Mouse (Mus musculus) limb, embryonic 14.5 days (tissue): ENCODE results near the gene Igf2bp2. TPM values are rescaled to one million over a fixed set of nuclear protein-coding genes. Genes with fewer than 3 reads are reported as not detected.

Experiments used
- ATAC-seq: fragments of 200-750 bp; cut with Nextera tagmentation; 2 replicates; pipeline ENCODE4 v1.8.0; 2017; ENCODE audit warnings: low read depth, moderate number of reproducible peaks, moderate TSS enrichment; ENCODE audit not compliant: low FRiP score
- DNase-seq: peaks from one replicate; pipeline ENCODE4 v3.0.0-alpha.2; 2015; ENCODE audit warnings: low spot score
- H3K27ac ChIP-seq: fragments of 300-500 bp; sonication (generic); replicated peaks from 2 replicates; pipeline ENCODE4 v1.5.1; 2014; ENCODE audit warnings: low read depth, mild to moderate bottlenecking, low read length, moderate library complexity, mixed read lengths
- H3K27me3 ChIP-seq: fragments of 300-500 bp; sonication (generic); 2 replicates; pipeline ENCODE4 v1.6.1; 2014; ENCODE audit warnings: low read length, mixed read lengths; ENCODE audit not compliant: control insufficient read depth, insufficient read depth
- H3K36me3 ChIP-seq: fragments of 300-500 bp; sonication (generic); 2 replicates; pipeline ENCODE4 v1.6.1; 2014; ENCODE audit warnings: mild to moderate bottlenecking, low read length, moderate library complexity, mixed read lengths; ENCODE audit not compliant: control insufficient read depth, insufficient read depth
- H3K4me1 ChIP-seq: fragments of 300-500 bp; sonication (generic); 2 replicates; pipeline ENCODE4 v1.6.1; 2014; ENCODE audit warnings: antibody characterized with exemption, low read length, mixed read lengths; ENCODE audit not compliant: control insufficient read depth, insufficient read depth
- H3K4me2 ChIP-seq: fragments of 300-500 bp; sonication (generic); replicated peaks from 2 replicates; pipeline ENCODE4 v1.6.1; 2014; ENCODE audit warnings: low read depth, mild to moderate bottlenecking, low read length, moderate library complexity; ENCODE audit not compliant: severe bottlenecking
- H3K4me3 ChIP-seq: fragments of 300-500 bp; sonication (generic); replicated peaks from 2 replicates; pipeline ENCODE4 v1.5.1; 2014; ENCODE audit warnings: low read length
- H3K9ac ChIP-seq: fragments of 300-500 bp; sonication (generic); 2 replicates; pipeline ENCODE4 v1.6.1; 2014; ENCODE audit warnings: mild to moderate bottlenecking, low read depth, low read length, moderate library complexity; ENCODE audit not compliant: severe bottlenecking
- H3K9me3 ChIP-seq: fragments of 300-500 bp; sonication (generic); 2 replicates; pipeline ENCODE4 v1.6.1; 2016; ENCODE audit warnings: low read length; ENCODE audit not compliant: control insufficient read depth
- POLR2A ChIP-seq: fragments of 200-500 bp; IDR thresholded peaks from 2 replicates; pipeline ENCODE4 v1.8.0; 2012; ENCODE audit warnings: inconsistent platforms, mild to moderate bottlenecking, moderate library complexity, borderline replicate concordance; ENCODE audit not compliant: insufficient read depth, insufficient read length; ENCODE audit errors: extremely low read depth
- WGBS: fragments of 180-500 bp; shearing (Covaris S2); extraction: QIAGEN DNeasy Blood & Tissue Kit; methylation state at CpG from one replicate; pipeline ENCODE4 v1.1.7; 2014; 5-methylcytosine and 5-hydroxymethylcytosine counted together
- polyA plus RNA-seq, 2 experiments: library from polyadenylated mRNA; depleted of rRNA in 1 of 2; stranded (reverse) in 1 of 2; unstranded in 1 of 2; fragments of >200 nt; fragmentation: Nextera tagmentation in 1 of 2; extraction: Ambion mirVana in 1 of 2; gene quantifications; 2 replicates each; pipeline versions ENCODE4 v1.2.1 to v1.2.3; 2012 to 2014

Igf2bp2 gene
- polyA plus RNA-seq, 2 experiments = 58.7 to 91.2 TPM

DNA sequence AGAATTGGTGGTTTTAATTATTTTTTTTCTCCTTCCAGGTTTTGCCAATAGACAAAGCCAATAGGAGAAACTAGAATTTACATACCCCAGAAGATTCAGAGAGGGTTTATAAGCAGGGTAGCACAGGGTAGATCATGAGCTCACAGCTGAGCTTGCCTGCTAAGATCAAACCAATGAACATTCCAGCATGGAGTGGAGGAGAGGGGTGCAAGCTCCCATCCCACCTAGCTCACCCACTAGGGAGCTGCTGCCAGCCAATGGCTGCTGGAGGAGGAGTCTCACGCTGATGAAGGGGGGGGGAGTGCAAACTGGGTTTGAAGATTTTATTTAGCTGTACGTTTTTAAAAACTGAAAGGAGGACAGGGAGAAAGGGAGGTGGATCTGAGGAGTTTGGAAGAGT is 14.0 kb downstream of the Igf2bp2 start:
- peaks cover 2% of the 10 kb centered on the region for H3K36me3 ChIP-seq
- ATAC-seq = no peak
- H3K4me1 ChIP-seq = peaks cover 18% of the 10 kb centered on the region
- 28% methylated on average over 2 of the region's 2 CpGs for WGBS
- H3K4me2 ChIP-seq = no peak overlapping the region
- no peak overlapping the region for H3K9ac ChIP-seq
- no peaks in the 10 kb centered on the region for H3K27me3 ChIP-seq
- H3K9me3 ChIP-seq = no peaks in the 10 kb centered on the region
- TF ChIP-seq POLR2A = no peak
- no peak overlapping the region for H3K4me3 ChIP-seq
- no peak for DNase-seq
- no peak overlapping the region for H3K27ac ChIP-seq

DNA sequence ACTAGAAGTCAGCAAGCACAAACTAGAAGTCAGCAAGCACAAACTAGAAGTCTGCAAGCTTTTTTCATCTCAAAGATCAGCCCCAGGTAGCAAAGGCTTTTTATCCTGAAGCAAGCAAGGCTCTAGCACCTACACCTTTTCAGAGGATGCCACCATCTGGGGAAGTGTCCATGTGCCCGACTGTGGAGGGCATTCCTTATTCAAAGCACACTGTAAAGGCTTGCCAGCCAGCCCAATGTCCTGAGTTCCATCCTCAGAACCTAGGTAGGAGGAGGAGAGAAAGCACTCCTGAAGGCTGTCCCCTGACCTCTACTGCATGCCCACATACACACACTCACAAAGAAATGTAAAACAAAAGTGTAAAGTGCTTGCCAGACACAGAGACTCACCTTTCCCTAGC is 16.0 kb downstream of the Igf2bp2 start:
- Histone ChIP-seq H3K9me3 (no peaks in the 10 kb centered on the region), H3K4me1 (peaks cover 18% of the 10 kb centered on the region), H3K4me3 (no peak overlapping the region), H3K4me2 (no peak overlapping the region), H3K27ac (no peak overlapping the region), H3K36me3 (peaks cover 2% of the 10 kb centered on the region), H3K9ac (no peak overlapping the region), H3K27me3 (no peaks in the 10 kb centered on the region)
- WGBS = 59% methylated on average over 1 of the region's 1 CpGs
- DNase-seq = no peak
- TF ChIP-seq POLR2A = no peak
- ATAC-seq = no peak

DNA sequence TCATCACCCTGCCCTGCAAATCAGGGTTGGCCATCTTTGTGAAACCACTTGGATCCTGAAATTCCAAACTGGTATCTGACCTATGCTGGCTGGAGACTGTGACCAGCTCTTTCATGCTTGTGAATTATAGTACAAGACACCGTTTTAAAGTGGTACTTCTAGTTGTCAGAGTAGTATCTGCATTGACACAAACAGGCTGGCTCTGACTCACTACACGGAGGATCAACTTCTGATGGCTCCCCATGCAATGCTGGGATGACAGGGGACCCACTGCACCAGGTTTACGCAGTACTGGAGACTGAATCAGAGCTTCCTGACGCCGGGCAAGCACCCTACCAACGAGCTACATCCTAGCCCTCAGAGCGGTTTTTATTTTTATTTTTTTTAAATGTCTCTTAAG is 17.0 kb downstream of the Igf2bp2 start:
- no peak for DNase-seq
- no peak for ATAC-seq
- H3K4me1 ChIP-seq = peaks cover 14% of the 10 kb centered on the region
- no peak overlapping the region for H3K9ac ChIP-seq
- no peak overlapping the region for H3K4me2 ChIP-seq
- no peak for TF ChIP-seq POLR2A
- peaks cover 2% of the 10 kb centered on the region for H3K36me3 ChIP-seq
- no peak overlapping the region for H3K27ac ChIP-seq
- H3K9me3 ChIP-seq = no peaks in the 10 kb centered on the region
- no peak overlapping the region for H3K4me3 ChIP-seq
- 81% methylated on average over 7 of the region's 7 CpGs for WGBS
- H3K27me3 ChIP-seq = no peaks in the 10 kb centered on the region

DNA sequence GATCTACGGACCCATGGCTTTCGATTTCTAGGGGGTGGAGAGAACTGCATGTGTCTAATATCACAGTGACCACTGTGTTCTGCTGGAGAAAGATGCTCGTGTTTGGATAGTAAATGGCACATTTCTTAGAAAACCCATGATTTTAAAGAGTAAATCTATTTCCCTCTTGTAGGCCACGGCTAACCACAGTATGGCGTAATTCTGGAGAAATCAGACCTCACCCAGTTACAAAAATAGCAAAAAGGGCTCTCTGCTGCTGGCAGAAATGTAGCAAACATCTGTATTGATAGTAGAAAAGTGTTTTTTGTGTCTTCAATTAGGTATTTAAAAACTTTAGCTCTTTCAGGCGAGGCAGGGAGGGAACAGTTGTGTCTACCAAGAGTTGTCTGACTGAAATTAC is 18.6 kb downstream of the Igf2bp2 start:
- H3K36me3 ChIP-seq = peaks cover 2% of the 10 kb centered on the region
- ATAC-seq (no peak), DNase-seq (no peak)
- H3K4me3 ChIP-seq = no peak overlapping the region
- no peaks in the 10 kb centered on the region for H3K9me3 ChIP-seq
- no peak overlapping the region for H3K9ac ChIP-seq
- 90% methylated on average over 6 of the region's 6 CpGs for WGBS
- no peaks in the 10 kb centered on the region for H3K4me1 ChIP-seq
- no peak for TF ChIP-seq POLR2A
- H3K4me2 ChIP-seq = no peak overlapping the region
- H3K27me3 ChIP-seq = no peaks in the 10 kb centered on the region
- no peak overlapping the region for H3K27ac ChIP-seq

DNA sequence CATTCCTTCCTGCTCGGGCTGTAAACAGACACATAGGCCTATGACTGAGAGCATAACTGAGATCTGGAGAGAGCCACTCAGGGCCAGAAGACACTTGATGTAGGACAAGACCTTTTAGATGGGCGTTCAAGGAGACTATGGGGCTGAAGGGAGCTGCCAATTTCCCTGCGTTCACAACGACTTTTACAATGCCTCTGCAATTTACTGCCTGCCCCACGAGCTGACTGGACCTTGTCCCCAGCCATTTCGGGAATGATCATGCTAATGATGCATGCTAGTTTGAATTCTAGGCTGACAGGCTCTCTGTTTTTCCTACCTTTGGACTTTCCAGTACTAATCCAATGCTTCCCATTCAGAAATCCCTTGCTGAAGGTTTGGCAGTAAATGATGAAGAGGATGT is 22.2 kb downstream of the Igf2bp2 start:
- ATAC-seq = no peak
- no peaks in the 10 kb centered on the region; the same call in 1 of the 2 replicates for H3K36me3 ChIP-seq
- 53% methylated on average over 6 of the region's 6 CpGs for WGBS
- no peaks in the 10 kb centered on the region for H3K27me3 ChIP-seq
- H3K27ac ChIP-seq = no peak overlapping the region
- no peak for DNase-seq
- H3K9ac ChIP-seq = no peak overlapping the region
- no peaks in the 10 kb centered on the region for H3K9me3 ChIP-seq
- no peaks in the 10 kb centered on the region for H3K4me1 ChIP-seq
- no peak for TF ChIP-seq POLR2A
- no peak overlapping the region for H3K4me3 ChIP-seq
- no peak overlapping the region for H3K4me2 ChIP-seq

DNA sequence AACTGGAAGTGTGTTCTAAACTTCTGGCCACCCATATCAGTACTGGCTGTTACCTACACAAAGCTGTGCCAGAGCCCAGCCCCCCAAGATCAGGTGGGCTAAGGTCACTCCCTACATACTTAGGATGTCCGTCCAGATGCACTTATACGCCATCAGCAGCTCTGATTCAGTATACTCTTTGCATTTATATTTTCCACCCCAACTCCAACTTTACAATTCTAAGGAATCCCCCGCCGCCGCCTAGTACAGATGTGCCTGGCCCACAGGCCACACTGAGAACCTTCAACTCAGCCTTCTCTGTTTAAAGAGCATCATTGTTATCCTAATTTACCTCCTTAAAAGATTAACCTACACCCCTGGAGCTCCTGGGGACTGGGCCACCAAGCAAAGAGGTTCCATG is 23.3 kb downstream of the Igf2bp2 start:
- H3K9me3 ChIP-seq = no peaks in the 10 kb centered on the region
- no peaks in the 10 kb centered on the region for H3K36me3 ChIP-seq
- no peaks in the 10 kb centered on the region for H3K27me3 ChIP-seq
- H3K27ac ChIP-seq = no peak overlapping the region
- no peak for TF ChIP-seq POLR2A
- H3K9ac ChIP-seq = no peak overlapping the region
- H3K4me3 ChIP-seq = no peak overlapping the region
- no peak for DNase-seq
- ATAC-seq = no peak
- WGBS = 92% methylated on average over 5 of the region's 5 CpGs
- H3K4me2 ChIP-seq = no peak overlapping the region
- no peaks in the 10 kb centered on the region for H3K4me1 ChIP-seq
